Mouse (Mus musculus) urinary bladder, adult 2 months (tissue): Measurements from ENCODE around the gene Svs5. TPM values are rescaled to one million over a fixed set of nuclear protein-coding genes. Genes with fewer than 3 reads are reported as not detected.
"Not testable (repeated sequence)": the region's sequence is repeated elsewhere in the genome, so short reads cannot be mapped to it uniquely, and the experiment has no call there.

ENCODE experiments used
- DNase-seq: peaks from one replicate; pipeline ENCODE4 v3.0.0; 2022; ENCODE audit warnings: low spot score
- polyA plus RNA-seq: library from polyadenylated mRNA; depleted of rRNA; stranded (reverse); fragments of >200 nt; gene quantifications from 2 replicates; pipeline ENCODE4 v1.2.3, GENCODE M21; 2012; rRNA removed

The Svs5 gene
- polyA plus RNA-seq: 0.11 TPM in 1 of 2 replicates, not detected in the other

GRCm38 (mm10) chr2:164332440-164332839 lies at the start of gene Svs5:
Gene Svs5, plus strand, starts transcription at chr2:164332740.
- not testable (repeated sequence) for DNase-seq

GRCm38 (mm10) chr2:164288968-164289367 lies 43.6 kb upstream of the Svs5 start, which contains the start of gene Svs3a:
Gene Svs3a, plus strand, starts transcription at chr2:164289268.
- DNase-seq: not testable (repeated sequence)

- no peak for DNase-seq
Observed at GRCm38 (mm10) chr2:164312599-164312998, 19.9 kb upstream of the Svs5 start.

- DNase-seq: not testable (repeated sequence)
Observed at GRCm38 (mm10) chr2:164315460-164315859, 17.1 kb upstream of the Svs5 start.

GRCm38 (mm10) chr2:164316451-164316850 lies 16.1 kb upstream of the Svs5 start, which contains the start of gene Svs6:
Gene Svs6, plus strand, starts transcription at chr2:164316751.
- DNase-seq: not testable (repeated sequence)

- DNase-seq: no peak
Observed at GRCm38 (mm10) chr2:164320983-164321382, 11.6 kb upstream of the Svs5 start.

GRCm38 (mm10) chr2:164343732-164344131 lies 11.2 kb downstream of the Svs5 start:
- not testable (repeated sequence) for DNase-seq

- DNase-seq: not testable (repeated sequence)
Observed at GRCm38 (mm10) chr2:164347697-164348096, 15.2 kb downstream of the Svs5 start.

GRCm38 (mm10) chr2:164348980-164349379 lies 16.4 kb downstream of the Svs5 start:
- DNase-seq: no peak

GRCm38 (mm10) chr2:164352697-164353096 lies 20.2 kb downstream of the Svs5 start:
- DNase-seq: no peak

GRCm38 (mm10) chr2:164353356-164353755 lies 20.8 kb downstream of the Svs5 start:
- DNase-seq: no peak

- no peak for DNase-seq
Observed at GRCm38 (mm10) chr2:164356177-164356967, 23.8 kb downstream of the Svs5 start.

- DNase-seq: no peak
Observed at GRCm38 (mm10) chr2:164358373-164358772, 25.8 kb downstream of the Svs5 start.

- no peak for DNase-seq
Observed at GRCm38 (mm10) chr2:164359031-164359430, 26.5 kb downstream of the Svs5 start.

- DNase-seq: no peak
Observed at GRCm38 (mm10) chr2:164359668-164360067, 27.1 kb downstream of the Svs5 start.

- DNase-seq: no peak
Observed at GRCm38 (mm10) chr2:164360974-164361657, 28.6 kb downstream of the Svs5 start.

- no peak for DNase-seq
Observed at GRCm38 (mm10) chr2:164366947-164367346, 34.4 kb downstream of the Svs5 start.

GRCm38 (mm10) chr2:164368620-164369105 lies 36.1 kb downstream of the Svs5 start:
- no peak for DNase-seq

- no peak for DNase-seq
Observed at GRCm38 (mm10) chr2:164371371-164371770, 38.8 kb downstream of the Svs5 start.

GRCm38 (mm10) chr2:164372408-164373053 lies 40.0 kb downstream of the Svs5 start:
- DNase-seq: no peak

GRCm38 (mm10) chr2:164373187-164373586 lies 40.6 kb downstream of the Svs5 start:
- no peak for DNase-seq
